In the genomic region with DNA sequence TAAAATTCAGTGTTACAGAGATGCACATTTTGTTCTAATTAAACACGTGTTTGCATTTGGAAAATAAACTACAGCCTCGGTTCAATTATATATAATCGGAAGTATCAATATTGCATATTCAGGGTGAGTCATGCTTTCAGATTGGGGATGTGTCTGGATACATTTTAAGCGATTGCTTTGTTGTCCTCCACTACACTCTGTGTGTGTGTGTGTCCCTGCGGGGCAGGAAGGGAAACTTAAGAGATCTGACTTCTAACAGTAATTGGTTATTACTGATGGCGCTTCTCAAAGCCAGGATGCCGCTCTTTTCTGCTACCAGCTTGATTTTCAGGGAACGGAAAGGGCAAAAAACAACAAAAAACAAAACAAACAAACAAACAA, we compare ENCODE assay signal across 15 mouse cellular contexts.
"Had no signal": no experiment of that assay in that cellular context is flagged by ENCODE, and none has a peak within 500 bp of the region (broad histone marks: within the 10 kb centered on the region; RNA-seq: fewer than 3 reads in every experiment).

No protein-coding gene starts in this region.

- ATAC-seq: liver, postnatal 0 days; lung, postnatal 0 days had no signal

- H3K9ac ChIP-seq: limb, embryonic 12.5 days; limb, embryonic 15.5 days; liver, embryonic 14.5 days; liver, postnatal 0 days; lung, embryonic 14.5 days; neural tube, embryonic 13.5 days had no signal

- DNase-seq: kidney, adult 18-20 months; kidney, adult 9 months; kidney, postnatal 14 days; left cerebral cortex, postnatal 4 days; liver, postnatal 0 days; lung, embryonic 14.5 days; thymus, adult 18-20 months; thymus, postnatal 36 days had no signal

- H3K27me3 ChIP-seq: limb, embryonic 12.5 days; limb, embryonic 15.5 days; neural tube, embryonic 13.5 days had no signal

- H3K4me2 ChIP-seq: limb, embryonic 12.5 days; limb, embryonic 15.5 days; liver, embryonic 11.5 days; lung, embryonic 14.5 days; neural tube, embryonic 13.5 days had no signal

- H3K36me3 ChIP-seq: limb, embryonic 12.5 days; limb, embryonic 15.5 days; neural tube, embryonic 13.5 days had no signal

- H3K4me3 ChIP-seq: limb, embryonic 12.5 days; limb, embryonic 15.5 days; neural tube, embryonic 13.5 days had no signal

- H3K9me3 ChIP-seq: limb, embryonic 12.5 days; limb, embryonic 15.5 days; neural tube, embryonic 13.5 days had no signal

- H3K27ac ChIP-seq: limb, embryonic 12.5 days; limb, embryonic 15.5 days; liver, embryonic 14.5 days; macrophage had no signal
